Mouse (Mus musculus) stomach, embryonic 14.5 days (tissue): Measurements from ENCODE around the gene Grtp1. TPM values are rescaled to one million over a fixed set of nuclear protein-coding genes. Genes with fewer than 3 reads are reported as not detected.

Source experiments
- ATAC-seq: fragments of 200-750 bp; cut with Nextera tagmentation; 2 replicates; pipeline ENCODE4 v1.8.0; 2017; ENCODE audit warnings: low read depth, moderate TSS enrichment; ENCODE audit not compliant: insufficient number of reproducible peaks, insufficient read depth, low FRiP score
- H3K27ac ChIP-seq: fragments of 300-500 bp; sonication (generic); 2 replicates; pipeline ENCODE4 v1.5.1; 2014; ENCODE audit warnings: mild to moderate bottlenecking, low read length, moderate library complexity, mixed read lengths
- H3K27me3 ChIP-seq: fragments of 300-500 bp; sonication (generic); 2 replicates; pipeline ENCODE4 v1.6.1; 2014; ENCODE audit warnings: low read length, control low read depth, mixed read lengths; ENCODE audit not compliant: control insufficient read depth, insufficient read depth
- H3K36me3 ChIP-seq: fragments of 300-500 bp; sonication (generic); 2 replicates; pipeline ENCODE4 v1.6.1; 2014; ENCODE audit warnings: mild to moderate bottlenecking, control low read depth, low read length, moderate library complexity, mixed read lengths; ENCODE audit not compliant: control insufficient read depth, insufficient read depth
- H3K4me1 ChIP-seq: fragments of 300-500 bp; sonication (generic); 2 replicates; pipeline ENCODE4 v1.6.1; 2014; ENCODE audit warnings: low read length, control low read depth, mixed read lengths; ENCODE audit not compliant: control insufficient read depth, insufficient read depth
- H3K4me2 ChIP-seq: fragments of 300-500 bp; sonication (generic); replicated peaks from 2 replicates; pipeline ENCODE4 v1.6.1; 2014; ENCODE audit warnings: low read depth, low read length, control low read depth
- H3K4me3 ChIP-seq: fragments of 300-500 bp; sonication (generic); 2 replicates; pipeline ENCODE4 v1.5.1; 2014; ENCODE audit warnings: low read depth, low read length, control low read depth
- H3K9ac ChIP-seq: fragments of 300-500 bp; sonication (generic); replicated peaks from 2 replicates; pipeline ENCODE4 v1.6.1; 2014; ENCODE audit warnings: low read depth, mild to moderate bottlenecking, control low read depth, low read length, moderate library complexity, mixed read lengths
- H3K9me3 ChIP-seq: fragments of 300-500 bp; sonication (generic); 2 replicates; pipeline ENCODE4 v1.6.1; 2016; ENCODE audit warnings: low read depth, low read length, control low read depth; ENCODE audit not compliant: control insufficient read depth
- WGBS: fragments of 180-500 bp; shearing (Covaris S2); extraction: QIAGEN DNeasy Blood & Tissue Kit; methylation state at CpG from one replicate; pipeline ENCODE4 v1.1.7; 2014; 5-methylcytosine and 5-hydroxymethylcytosine counted together
- polyA plus RNA-seq: library from polyadenylated mRNA; unstranded; fragments of >200 nt; fragmentation: Nextera tagmentation; extraction: Ambion mirVana; gene quantifications from 2 replicates; pipeline ENCODE4 v1.2.1, GENCODE M21; 2014

Grtp1 gene
- polyA plus RNA-seq, 1 experiment from 2014 or later: 27.6 TPM

DNA sequence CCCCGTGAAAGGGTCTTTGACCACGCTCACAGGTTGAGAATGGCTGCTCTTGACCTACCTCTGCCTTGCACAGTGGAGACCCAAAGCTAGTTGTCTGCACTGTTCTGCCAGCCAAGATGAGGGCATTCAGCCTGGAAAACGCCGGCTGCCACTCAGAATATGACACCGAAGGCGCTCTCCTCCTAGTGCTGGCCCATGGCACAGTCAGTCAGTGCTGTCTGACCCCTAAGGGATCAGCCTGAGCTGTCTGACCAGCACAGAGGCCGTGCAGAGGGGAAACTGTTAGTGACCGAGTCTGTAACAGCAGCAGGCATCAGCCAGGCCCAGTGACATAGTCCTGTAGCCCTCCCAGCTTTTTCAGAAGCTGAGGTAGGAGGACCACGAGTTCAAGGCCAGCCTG, 13.2 kb downstream of the Grtp1 start:
- no peak for ATAC-seq
- Histone ChIP-seq H3K9me3 (no peaks in the 10 kb centered on the region), H3K4me2 (no peak overlapping the region), H3K27ac (no peak overlapping the region), H3K9ac (no peak overlapping the region), H3K27me3 (no peaks in the 10 kb centered on the region), H3K4me1 (no peaks in the 10 kb centered on the region), H3K4me3 (no peak overlapping the region), H3K36me3 (no peaks in the 10 kb centered on the region)
- 81% methylated on average over 9 of the region's 9 CpGs for WGBS

DNA sequence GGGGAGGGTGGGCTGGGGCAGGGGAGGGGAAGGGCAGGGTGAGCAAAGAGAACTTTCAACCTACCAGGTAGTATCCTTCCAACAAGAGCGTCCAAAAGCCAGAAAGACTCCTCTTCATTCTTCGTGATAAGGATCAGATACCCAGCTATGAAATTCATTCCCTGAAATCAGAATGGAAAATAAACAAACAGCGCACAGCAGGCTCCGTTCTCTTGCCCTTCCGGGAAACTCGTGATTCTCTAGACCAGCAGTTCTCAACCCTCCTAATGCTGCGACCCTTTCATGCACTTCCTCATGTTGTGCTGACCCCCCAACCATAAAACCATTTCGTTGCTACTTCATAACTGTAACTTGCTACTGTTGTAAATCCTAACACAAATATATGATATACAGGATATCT, 13.6 kb downstream of the Grtp1 start:
- no peaks in the 10 kb centered on the region for H3K27me3 ChIP-seq
- no peaks in the 10 kb centered on the region for H3K9me3 ChIP-seq
- no peak overlapping the region for H3K27ac ChIP-seq
- no peak overlapping the region for H3K9ac ChIP-seq
- no peak for ATAC-seq
- WGBS: 80% methylated on average over 8 of the region's 8 CpGs
- no peaks in the 10 kb centered on the region for H3K36me3 ChIP-seq
- no peaks in the 10 kb centered on the region for H3K4me1 ChIP-seq
- no peak overlapping the region for H3K4me2 ChIP-seq
- no peak overlapping the region for H3K4me3 ChIP-seq

DNA sequence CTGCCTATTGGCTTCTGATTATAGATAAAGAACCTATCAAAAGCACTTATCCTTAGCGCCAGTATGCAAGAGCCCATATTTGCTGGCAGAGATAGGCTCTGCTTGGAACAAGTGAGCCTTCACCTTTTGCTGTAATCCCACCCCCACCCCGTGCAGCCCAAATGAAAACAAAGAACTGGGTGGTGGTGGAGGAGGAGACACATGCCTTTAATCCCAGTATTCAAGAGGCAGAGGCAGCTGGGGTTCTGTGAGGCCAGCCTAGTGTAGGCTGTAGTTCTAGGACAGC, 18.8 kb downstream of the Grtp1 start:
- ATAC-seq: no peak
- no peak overlapping the region for H3K4me2 ChIP-seq
- H3K9ac ChIP-seq: no peak overlapping the region
- H3K27me3 ChIP-seq: no peaks in the 10 kb centered on the region
- WGBS: 47% methylated on average over 2 of the region's 2 CpGs
- H3K9me3 ChIP-seq: no peaks in the 10 kb centered on the region
- peaks cover 4% of the 10 kb centered on the region for H3K36me3 ChIP-seq
- no peaks in the 10 kb centered on the region for H3K4me1 ChIP-seq
- no peak overlapping the region for H3K27ac ChIP-seq
- no peak overlapping the region for H3K4me3 ChIP-seq

DNA sequence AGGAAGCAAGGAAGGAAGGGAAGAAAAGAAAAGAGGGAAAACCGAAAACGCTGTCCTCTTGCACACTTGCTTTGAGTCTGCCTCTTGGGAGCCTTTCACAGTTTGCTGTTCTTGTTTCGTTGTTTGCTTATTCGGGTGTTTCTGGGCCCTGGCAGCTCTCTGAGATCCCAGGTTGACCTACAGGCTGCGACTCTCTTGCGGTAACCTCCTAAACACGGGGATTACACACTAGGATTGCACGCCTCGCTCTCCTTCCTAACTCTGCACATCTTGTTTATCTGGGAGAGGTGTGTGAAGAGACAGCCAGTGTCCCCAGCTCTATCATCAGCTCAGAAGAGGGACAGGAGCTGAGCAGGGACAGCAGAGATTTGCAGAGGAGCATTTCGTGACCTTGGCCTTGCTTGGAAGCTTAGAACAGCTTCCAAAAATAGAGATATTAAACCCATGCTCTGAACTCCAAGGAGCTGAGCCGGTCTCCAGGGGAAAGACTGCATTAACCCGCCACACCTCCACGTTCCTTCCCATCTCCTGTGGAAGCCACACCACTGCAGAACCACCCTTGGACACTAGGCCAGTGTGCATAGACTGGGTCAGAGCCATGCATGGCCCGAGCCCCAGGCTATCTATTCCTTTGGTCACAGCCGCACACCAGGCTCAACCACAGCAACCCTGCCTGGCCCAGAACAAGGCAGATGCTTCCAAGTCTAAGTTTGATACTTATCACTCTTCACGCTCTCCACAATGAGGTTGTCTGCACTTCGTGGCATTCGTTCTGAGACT, 19.3 kb downstream of the Grtp1 start:
- Histone ChIP-seq H3K4me2 (no peak overlapping the region), H3K4me1 (no peaks in the 10 kb centered on the region), H3K27me3 (no peaks in the 10 kb centered on the region), H3K4me3 (no peak overlapping the region), H3K9me3 (no peaks in the 10 kb centered on the region), H3K9ac (no peak overlapping the region), H3K36me3 (peaks cover 9% of the 10 kb centered on the region), H3K27ac (no peak overlapping the region)
- 76% methylated on average over 18 of the region's 18 CpGs for WGBS
- ATAC-seq: no peak

DNA sequence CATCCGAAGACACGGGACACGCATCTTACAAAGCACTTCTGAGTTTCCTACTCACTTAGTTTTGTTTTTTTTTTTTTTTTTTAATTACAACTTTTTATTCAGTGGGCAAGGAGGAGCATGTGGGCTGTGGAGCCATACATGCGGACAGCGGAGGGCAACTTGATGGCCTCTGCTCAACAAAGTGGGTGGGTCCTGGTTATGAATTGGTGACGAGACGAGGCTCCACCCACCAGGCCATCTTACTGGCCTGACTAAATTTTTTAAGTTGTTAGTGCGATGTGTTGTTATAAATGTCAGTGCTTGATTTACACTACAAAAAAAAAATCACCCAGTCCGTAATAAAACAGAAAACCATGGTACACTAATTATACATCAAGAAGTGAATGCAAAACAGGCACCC, 20.0 kb downstream of the Grtp1 start:
- H3K9me3 ChIP-seq: no peaks in the 10 kb centered on the region
- H3K4me1 ChIP-seq: no peaks in the 10 kb centered on the region
- H3K36me3 ChIP-seq: peaks cover 14% of the 10 kb centered on the region
- H3K9ac ChIP-seq: no peak overlapping the region
- WGBS: 80% methylated on average over 9 of the region's 9 CpGs
- no peak overlapping the region for H3K27ac ChIP-seq
- no peak overlapping the region for H3K4me3 ChIP-seq
- no peak overlapping the region for H3K4me2 ChIP-seq
- no peaks in the 10 kb centered on the region for H3K27me3 ChIP-seq
- no peak for ATAC-seq

DNA sequence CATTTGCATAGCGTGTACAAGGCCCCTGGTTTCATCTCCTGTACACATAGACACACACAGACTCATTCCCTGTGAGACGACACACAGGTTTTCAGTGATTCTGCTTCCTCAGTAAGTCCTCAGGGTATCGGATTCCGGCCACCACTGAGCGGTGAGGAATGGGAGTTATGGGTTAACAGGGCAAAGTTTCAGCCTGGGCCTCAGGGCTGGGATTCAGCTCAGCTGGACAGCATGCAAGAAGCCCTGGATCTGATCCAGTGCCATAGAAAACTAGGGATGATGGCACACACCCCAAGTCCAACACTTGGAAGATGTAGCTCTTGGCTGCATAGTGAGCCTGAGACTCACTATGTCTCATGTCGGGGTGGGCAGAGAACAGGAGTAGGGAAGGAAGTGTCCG, 20.5 kb downstream of the Grtp1 start:
- WGBS: 70% methylated on average over 7 of the region's 7 CpGs
- H3K4me1 ChIP-seq: no peaks in the 10 kb centered on the region
- no peak for ATAC-seq

DNA sequence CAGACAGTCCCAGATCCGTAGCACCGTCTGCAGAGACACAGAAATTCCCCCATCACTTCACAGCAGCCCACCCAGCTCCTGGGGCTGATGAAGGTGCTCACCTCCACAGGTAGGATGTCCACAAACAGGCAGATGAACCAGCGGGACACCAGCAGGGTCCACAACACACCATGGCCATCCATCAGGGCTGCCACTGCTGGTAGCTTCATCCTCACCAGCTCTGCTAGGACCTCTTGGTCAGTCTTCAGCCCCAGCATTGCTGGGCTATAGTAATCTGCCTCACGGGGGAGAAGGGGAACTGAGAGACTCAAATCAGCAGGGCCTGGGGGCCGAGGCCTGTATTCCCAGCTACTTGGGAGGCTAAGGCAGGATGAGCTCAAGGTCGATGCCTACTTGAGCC, 20.9 kb downstream of the Grtp1 start:
- Histone ChIP-seq H3K27ac (no peak overlapping the region), H3K36me3 (peaks cover 22% of the 10 kb centered on the region), H3K4me2 (no peak overlapping the region), H3K9ac (no peak overlapping the region), H3K4me1 (no peaks in the 10 kb centered on the region), H3K4me3 (no peak overlapping the region), H3K9me3 (no peaks in the 10 kb centered on the region), H3K27me3 (no peaks in the 10 kb centered on the region)
- 69% methylated on average over 6 of the region's 6 CpGs for WGBS
- ATAC-seq: no peak

More for the DNA sequence above, 20.5 kb downstream of the Grtp1 start:
- Histone ChIP-seq H3K27me3 (no peaks in the 10 kb centered on the region), H3K9me3 (no peaks in the 10 kb centered on the region), H3K27ac (no peak overlapping the region), H3K9ac (no peak overlapping the region), H3K36me3 (peaks cover 19% of the 10 kb centered on the region), H3K4me3 (no peak overlapping the region), H3K4me2 (no peak overlapping the region)

DNA sequence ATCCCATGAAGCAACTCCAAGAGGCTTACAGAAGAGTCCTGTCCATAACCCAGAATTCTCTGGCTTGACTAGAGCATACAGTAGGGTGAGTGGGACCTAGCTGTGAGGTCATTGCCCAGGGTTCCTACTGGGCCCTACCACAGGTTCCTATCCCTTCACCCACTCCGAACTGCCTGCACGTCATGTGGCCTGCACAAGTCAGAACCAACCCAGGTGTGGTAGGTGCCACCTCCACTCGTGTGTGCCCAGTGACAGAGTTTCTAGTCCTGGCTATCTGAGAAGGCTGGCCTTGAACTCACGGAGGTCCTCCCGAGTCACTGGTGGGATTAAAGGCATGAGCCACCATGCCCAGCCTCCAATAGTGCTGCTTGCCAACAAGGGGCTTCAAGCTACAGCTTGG, 22.3 kb downstream of the Grtp1 start:
- 92% methylated on average over 5 of the region's 5 CpGs for WGBS
- no peak overlapping the region for H3K9ac ChIP-seq
- ATAC-seq: no peak
- peaks cover 35% of the 10 kb centered on the region for H3K36me3 ChIP-seq
- no peak overlapping the region for H3K27ac ChIP-seq
- H3K4me3 ChIP-seq: no peak overlapping the region
- H3K4me1 ChIP-seq: no peaks in the 10 kb centered on the region
- H3K27me3 ChIP-seq: no peaks in the 10 kb centered on the region
- H3K4me2 ChIP-seq: no peak overlapping the region
- H3K9me3 ChIP-seq: no peaks in the 10 kb centered on the region

DNA sequence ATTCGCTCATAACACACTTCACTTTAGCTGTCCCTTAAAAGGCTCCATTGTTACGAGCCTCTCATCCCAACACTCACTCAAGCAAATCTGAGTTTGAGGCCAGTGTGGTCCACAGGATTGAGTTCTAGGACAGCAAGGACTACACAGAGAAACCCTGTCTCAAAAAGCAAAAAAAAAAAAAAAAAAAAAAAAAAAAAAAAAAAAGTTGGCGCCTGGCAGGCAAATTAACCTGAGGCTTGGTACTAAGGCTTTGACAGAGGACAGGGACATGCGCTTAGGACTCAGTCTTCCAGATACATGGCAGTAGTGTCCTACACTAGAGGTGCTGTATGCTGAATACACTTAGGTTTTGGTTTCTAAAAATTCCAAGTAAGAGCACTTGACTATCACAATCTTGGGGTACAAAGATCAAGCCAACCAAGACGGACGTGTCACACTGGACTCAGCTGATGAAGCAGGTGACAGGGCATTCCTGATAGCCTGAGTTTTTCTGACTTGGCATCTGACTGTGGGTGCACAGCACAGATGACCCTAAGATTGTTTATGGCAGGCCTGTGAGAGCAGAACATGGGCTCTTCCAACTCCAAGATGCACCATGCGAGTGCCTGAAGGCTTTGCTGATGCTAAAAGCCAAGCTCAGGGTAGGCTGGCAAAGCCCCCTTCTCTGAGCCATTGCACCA, 23.1 kb downstream of the Grtp1 start:
- H3K36me3 ChIP-seq: peaks cover 42% of the 10 kb centered on the region
- H3K9me3 ChIP-seq: no peaks in the 10 kb centered on the region
- no peak overlapping the region for H3K4me3 ChIP-seq
- no peak overlapping the region for H3K27ac ChIP-seq
- H3K27me3 ChIP-seq: no peaks in the 10 kb centered on the region
- ATAC-seq: no peak
- H3K4me2 ChIP-seq: no peak overlapping the region
- no peaks in the 10 kb centered on the region for H3K4me1 ChIP-seq
- H3K9ac ChIP-seq: no peak overlapping the region
- 88% methylated on average over 7 of the region's 7 CpGs for WGBS
